Mouse (Mus musculus) erythroblast, adult 5-6 weeks (primary cell): ENCODE data around the gene Kcnj4. TPM values are rescaled to one million over a fixed set of nuclear protein-coding genes. Genes with fewer than 3 reads are reported as not detected.

Experiments used
- ATAC-seq: replicated peaks from 2 replicates; pipeline ENCODE4 v1.8.0; 2016; ENCODE audit warnings: moderate number of reproducible peaks, mild to moderate bottlenecking, moderate TSS enrichment, inconsistent platforms; ENCODE audit not compliant: poor library complexity, low FRiP score, severe bottlenecking
- total RNA-seq, 2 experiments: library from RNA; stranded (forward) in 1 of 2; stranded (reverse) in 1 of 2; fragments of 150-400 nt in 1 of 2; fragments of 200-764, 138-1000 nt in 1 of 2; gene quantifications; 2 replicates each; pipeline versions ENCODE4 v1.2.3 to v1.2.4; 2015 to 2017; ENCODE audit warnings: low replicate concordance in 2 of 2

Kcnj4 gene
- total RNA-seq, 2 experiments from 2014 or later, result not detected

DNA sequence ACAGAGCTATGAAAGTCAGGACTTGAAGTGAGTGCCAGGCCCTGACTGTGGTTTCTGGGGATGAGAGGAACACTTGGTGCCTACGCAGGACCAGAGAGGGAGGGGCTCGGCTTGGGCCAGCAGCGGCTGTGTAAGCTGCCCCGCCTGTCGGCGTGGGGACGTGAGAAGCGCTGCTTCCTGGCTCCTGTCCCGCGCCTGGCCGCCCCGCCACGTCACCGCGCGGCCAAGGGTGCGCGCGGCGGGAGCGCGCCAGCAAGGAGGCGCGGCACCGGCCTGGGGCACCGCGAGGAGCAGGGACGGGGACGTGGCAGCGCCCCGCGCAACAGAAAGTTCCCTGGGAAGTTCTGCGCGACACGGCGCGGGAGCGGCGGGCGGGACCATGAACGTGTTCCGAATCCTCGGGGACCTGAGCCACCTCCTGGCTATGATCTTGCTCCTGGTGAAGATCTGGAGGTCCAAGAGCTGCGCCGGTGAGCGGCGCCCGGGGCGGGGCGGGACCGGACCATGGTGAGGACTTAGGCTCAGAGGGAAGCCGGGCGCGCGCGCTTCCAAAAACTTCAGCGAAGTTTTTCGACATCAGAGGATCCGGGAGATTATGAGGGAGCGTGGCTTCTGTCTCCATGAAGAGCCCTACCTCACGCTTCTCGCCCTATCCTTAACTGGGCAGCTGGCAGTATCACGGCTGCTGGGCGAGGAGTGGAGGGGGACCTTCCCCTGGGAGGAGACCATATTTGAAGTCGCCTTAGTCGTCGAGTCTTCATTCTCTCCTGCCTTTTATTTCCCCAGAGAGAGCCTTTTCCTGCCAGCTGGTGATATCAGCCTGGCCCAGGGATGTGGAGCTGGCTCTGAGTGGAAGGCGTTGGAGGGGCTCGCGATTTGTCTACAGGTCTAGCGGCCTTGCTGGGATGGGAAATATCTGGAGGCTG lies 11.4 kb upstream of the Kcnj4 start, which contains the start of gene Kdelr3:
Kdelr3 (plus strand) TSS at position 241 of the 926 bp plus-strand sequence.
- no peak for ATAC-seq

DNA sequence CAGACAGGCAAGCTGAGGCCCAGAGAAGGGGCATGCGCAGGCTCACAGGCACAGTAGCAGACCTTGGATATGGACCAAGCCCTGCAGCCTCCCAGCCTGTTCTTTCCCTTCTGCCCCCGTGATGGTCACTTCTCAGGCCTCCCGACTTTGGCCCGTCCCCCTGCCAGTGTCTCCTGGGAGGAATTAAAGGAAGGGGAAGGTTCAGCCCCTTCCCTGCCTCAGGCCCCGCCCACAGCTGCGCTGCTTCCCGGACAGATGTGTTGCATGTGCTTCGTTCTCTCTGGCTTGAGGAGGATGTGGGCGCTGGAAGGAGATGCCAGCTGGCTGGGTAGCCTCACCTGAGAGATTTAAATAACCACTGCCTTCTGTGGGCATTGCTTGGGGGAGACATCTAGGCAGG lies 8.9 kb upstream of the Kcnj4 start:
- ATAC-seq, result no peak

DNA sequence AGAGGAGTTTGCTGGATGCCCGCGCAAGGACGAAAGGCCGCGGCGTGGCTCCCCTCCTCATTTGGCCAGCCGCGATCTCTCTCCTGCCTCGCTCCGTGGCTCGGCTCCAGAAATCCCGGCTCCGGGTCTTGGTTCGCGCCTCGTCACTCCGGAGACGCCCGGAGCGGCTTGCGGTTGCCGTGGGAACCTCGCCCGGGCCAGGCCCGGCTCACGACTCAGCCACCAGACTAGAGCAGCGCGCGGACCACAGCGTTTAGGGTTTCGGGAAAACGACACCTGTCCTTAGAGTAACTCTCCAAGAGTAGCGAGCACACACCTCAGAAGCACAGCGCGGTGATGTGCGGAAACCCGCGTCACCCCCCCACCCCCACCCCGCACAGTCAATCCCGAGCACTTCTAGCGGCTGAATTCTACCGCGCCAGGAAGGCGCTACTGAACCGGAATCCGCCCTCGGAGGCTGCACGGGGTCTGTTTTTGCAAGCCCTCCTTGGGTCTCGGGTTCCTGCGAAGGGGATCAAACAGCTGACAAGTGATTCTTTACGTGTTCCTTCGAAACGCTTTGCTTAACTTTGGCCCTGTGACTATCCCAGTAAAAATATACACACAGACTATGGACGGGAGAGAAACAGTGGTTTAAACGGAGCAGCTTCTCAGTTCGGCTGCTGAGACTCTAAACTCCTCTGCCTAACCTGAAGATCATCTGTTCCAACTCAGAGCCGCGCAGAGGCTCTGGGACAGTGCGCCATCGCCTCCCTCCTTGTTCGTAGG lies 6.7 kb upstream of the Kcnj4 start:
- ATAC-seq, result no peak

DNA sequence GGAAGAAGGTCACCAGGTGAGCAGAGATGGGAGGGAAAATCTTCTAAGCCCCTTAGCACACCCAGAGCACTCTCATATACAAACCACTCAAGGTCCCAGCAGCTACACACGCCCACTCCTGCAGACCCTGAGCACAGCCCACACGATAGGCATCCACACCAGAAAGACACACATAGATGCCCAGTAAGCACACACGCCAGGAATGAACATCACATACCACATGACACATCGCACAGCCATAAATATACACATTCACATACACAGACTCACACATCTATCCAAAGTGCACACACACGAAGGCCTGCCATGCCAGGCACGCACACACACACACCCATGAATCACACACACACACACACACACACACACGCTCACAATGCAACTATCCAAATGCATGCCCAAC lies 5.4 kb upstream of the Kcnj4 start:
- ATAC-seq, result no peak

DNA sequence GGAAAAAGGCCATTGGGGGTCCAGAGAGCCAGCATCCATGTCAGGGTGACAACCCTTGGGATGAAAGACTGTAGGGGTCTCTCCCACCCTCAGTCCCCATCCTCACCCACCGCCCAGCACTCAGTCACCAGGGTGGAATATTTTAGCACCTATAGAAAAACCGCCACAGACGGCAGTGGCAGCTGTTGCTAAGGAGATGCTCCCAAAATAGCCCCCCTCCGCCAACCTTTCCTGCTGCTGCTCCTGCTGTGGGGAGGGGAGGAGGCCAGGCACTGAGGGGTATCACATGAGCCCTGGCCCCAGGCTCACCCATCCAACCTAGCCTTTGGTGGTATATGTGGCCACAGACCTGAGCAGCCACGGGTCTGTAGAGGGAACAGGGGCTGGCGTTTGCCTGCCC lies 5.0 kb upstream of the Kcnj4 start:
- ATAC-seq, result no peak

DNA sequence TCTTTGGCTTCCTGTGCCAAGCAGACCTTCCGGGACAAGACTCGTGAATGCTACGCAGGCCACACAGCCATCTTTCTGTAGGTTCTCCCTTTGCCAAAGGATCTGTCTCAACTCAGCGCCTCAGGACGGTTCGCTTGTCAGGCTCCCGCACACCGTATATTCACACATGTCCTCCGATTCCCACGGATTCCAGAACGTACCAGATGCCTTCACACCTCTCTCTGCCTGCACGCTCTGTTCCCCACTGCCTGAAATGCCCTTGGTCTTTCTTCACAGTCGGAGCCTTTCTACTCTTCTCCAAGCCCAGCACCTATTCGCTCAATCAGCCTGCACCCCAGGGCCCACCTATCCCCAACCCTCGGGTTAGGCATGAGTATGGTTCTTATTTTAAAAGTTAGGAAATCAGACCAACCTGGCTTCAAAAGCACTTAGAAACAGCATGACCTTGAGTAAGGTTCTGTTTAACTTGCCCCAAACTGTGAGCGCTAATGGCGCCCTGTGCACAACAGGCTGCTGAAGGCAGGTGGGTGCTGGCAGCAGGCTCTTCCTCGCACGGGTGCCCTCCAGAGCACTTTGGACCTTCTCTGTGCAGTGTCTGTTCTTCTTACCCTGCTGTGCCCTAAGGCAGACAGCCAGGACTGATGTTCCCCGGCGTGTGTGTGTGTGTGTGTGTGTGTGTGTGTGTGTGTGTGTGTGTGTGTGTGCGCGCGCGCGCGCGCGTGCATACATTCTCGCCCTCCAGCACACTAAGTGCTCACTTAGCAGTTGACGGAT lies 2.2 kb upstream of the Kcnj4 start:
- ATAC-seq, result no peak

DNA sequence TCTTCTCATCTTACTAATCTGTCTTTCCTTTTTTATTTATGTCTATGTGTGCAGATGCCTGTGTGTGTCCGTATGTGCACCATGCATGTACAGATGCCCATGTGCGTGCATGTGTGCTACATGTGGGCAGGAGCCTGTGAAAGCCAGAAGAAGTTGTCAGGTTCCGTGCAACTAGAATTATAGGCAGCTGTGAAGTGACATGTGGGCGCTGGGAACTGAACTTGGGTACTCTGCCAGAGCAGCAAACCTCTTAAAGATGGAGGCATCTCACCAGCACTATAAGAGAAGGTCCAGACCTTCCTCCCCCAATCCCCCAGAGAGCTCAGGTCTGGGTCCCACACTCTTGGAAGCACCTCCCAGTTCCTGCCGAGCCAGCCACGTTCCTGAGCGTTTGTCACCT lies 1.4 kb upstream of the Kcnj4 start:
- no peak for ATAC-seq

DNA sequence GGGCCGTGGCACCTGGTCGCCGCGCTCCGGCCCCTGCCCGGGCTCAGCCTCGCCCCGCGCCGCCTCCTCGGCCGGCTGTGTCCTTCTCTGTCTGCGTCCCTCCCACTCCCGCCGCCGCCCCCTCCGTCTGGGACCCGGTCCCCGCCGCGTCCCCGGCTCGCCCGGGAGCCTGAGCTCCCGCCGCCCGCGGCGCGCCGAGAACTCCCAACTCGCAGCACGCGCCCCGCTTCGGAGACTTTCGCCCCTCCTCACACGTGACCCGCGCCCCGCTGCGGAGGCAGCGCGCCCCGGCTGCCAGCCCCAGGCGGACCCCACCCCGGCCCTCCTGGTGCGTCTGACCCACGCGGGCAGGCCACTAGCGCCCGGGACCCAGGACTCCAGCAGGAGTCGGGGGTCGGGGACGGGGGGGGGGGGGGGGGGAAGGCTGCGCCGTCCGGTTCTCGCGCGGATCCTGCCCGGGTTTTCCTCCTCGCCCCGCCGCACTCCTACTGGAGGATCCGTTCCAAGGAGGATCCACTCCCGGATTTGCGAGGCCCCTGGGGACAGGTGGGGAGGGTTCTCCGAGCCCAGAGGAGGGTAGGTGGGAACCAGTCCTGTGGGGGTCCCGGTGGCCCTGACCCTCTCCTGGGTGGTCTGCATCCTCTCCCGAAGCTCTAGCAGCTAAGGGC lies 709 bp upstream of the Kcnj4 start:
- ATAC-seq, result no peak

DNA sequence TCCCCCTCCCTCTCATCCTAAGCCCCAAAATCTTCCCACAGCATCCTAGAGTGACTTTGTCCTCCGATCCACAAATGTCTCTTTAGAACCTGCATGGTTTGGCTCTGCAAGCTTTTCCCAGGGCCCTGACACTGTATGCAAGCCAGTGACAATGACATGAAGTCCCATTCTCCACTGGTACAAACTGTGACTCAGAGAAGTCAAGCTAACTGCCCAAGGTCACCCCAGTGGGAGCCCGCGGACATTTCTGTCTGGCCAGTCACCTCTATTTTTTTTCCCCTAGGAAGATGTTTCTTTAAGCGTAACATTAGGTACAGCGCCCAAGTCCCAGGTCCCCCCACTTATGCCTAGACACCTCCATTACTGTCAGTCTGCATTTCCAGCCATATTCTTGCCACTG lies 1.6 kb downstream of the Kcnj4 start:
- ATAC-seq, result no peak

DNA sequence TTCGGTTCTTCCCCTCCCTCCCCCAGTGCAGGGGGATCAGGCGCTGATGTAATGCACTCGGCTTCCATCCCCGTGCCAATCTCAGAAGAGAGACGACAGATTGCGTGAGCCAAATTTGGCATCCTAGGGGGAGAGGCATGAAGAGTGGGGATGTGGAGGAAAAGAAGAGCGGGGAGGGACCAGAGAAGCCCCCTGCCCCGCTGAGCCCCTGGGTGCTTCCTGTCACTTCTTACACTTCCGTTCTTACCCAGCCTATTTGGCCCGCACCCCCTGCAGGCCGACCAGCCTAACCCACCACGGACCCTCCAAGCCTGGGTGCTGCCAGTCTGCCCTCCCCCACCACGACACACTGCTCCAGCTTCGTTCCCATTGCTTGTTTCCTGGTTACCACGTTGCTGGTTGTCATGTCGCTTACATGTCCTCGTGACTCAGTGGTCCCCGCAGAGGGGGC lies 2.1 kb downstream of the Kcnj4 start:
- ATAC-seq, result no peak

DNA sequence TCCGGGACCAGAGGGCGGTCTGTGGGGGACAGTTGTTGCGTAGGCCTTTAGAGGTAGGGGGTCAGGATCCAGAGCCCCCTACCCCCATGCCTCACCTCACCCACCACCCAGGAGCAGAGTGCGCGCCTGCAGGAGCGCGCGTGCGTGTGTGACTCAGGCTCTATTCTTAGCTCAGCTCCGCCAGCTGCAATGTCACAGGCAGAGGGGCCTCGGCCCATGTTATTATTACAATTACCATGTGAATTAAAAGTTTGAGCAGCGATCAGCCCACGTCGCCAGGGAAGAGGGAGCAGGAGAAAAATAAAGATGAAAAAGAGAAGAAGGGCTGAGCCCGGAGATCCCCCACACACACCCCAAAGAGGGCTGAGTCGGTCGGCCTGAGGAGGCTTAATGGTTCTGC lies 4.9 kb downstream of the Kcnj4 start:
- no peak for ATAC-seq

DNA sequence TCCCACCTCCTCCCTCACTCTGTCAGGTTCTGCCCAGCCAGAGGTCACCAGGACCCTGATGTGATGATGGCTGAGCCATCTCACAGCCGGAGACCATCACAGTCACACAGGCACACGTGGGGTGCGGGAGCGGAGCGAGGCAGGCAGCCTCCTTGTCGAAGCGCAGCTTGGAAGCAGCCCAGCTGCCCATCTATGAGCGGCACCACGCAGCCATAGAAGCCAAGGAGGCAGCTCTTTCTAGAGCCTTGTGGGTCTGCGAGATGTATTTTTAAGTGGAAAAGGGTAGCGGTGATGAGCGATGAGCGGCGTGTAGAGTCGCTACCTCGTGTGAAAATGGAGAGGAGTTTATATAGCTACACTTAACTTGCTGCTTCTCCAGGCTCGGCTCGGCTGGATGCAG lies 11.5 kb downstream of the Kcnj4 start:
- no peak for ATAC-seq

DNA sequence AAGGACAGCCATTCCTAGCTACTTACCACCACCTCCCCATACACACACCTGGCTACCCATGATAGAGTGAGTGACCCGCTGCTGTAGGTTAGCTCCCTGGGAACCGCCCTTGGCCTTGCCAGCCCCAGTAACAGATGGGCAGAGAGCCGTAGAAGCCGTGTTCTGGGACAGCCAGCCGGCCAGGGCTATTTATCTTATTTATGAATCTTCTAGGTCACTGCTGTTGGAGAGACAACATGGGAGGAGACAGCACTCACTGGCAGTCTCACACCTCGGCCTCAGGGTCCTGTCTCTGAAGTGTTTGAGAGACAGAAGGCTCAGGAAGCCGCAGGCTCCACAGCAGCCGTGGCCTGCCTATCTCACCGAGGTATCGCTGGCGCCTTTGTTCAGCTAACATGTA lies 15.6 kb downstream of the Kcnj4 start:
- ATAC-seq, result no peak

DNA sequence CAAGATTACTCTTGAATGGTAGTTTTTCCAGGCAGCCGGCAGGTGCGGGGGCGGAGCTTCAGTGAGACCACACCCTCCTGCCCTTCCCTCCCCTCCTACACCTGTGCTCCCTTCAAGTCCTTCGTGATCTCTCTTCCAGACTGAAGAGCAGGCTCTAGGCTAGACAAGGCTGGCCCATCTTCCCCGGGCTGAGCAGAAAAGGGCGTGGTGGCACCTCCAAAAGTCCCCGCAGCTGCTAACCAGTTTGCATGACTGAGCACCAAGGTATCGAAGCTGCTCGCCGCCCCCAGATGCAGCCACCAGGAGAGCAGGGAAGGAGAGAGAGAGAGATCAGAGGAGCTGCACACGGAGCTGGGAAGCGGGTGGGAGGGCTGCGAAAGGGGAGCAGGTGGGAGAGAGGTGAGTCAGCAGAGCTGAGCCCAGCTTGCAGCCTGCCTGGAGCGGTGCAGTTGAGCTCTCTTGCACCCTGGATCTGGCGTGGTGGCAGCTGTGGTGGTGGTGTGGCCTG lies 23.8 kb downstream of the Kcnj4 start:
- no peak for ATAC-seq

DNA sequence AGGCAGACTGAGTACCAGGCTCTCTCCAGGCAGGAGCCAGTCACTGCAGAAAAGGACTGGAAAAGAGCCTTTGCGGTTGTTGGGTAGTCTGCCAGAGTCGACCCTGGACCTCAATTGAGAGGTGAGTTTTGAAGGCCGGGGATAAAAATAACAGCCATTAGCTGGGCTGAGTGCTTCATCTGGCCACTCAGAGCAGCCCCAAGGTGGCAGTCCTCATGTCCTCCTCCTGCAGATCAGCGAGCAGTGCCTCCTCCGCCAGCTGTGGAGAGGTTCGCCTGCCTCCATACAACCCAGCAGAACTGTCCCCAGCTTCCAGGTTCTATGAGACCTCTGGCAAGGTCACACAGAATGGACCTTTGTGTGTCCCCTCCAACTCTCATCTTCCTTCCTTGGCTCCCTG lies 27.8 kb downstream of the Kcnj4 start:
- ATAC-seq, result no peak

DNA sequence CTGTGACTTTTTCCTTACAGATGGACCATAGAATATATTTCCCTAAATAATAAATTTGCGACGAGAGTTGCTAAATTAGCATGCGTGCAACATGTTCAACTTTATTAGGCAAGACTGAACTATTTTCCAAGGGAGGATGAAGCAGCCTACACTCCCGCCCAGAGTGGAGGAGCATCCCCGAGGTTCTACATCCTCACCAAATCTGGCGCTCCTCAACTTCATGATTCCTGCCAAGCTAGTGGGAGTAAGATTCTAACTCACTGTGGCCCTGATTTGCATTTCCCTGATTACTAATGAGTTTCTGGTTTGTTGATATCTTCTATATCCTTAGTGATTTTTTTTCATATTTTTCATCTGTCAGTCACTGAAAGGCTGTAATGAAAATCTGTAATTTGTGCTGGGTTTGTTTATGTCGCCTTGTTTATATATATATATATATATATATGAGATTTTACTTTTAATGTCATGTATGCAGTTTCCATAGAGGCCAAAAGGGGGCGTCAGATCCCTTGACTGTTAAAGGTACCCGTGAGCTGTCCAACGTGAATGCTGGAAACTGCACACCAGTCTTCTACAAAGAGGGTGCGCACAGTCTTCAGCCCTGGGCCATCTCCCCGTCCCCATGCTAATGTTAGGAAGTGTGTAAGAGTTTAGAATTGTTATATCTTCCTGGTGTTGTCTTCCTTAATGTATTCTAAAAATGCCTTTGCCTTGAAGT lies 31.2 kb downstream of the Kcnj4 start:
- ATAC-seq, result no peak

DNA sequence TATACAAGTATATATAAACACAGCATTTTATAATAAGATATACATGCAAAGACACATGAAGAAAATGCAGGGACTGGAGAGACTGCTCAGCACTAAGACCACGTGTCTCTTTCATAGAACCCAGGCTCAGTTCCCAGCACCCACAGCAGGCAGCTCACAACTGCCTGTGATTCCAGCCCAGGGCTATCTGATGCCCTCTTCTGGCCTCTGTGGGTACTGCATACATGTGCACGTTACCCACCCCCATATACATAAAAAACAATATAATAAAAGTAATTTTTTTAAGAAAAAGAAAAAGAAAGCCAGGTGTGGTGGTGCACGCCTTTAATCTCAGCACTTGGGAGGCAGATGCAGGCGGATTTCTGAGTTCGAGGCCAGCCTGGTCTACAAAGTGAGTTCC lies 32.0 kb downstream of the Kcnj4 start:
- ATAC-seq, result no peak

DNA sequence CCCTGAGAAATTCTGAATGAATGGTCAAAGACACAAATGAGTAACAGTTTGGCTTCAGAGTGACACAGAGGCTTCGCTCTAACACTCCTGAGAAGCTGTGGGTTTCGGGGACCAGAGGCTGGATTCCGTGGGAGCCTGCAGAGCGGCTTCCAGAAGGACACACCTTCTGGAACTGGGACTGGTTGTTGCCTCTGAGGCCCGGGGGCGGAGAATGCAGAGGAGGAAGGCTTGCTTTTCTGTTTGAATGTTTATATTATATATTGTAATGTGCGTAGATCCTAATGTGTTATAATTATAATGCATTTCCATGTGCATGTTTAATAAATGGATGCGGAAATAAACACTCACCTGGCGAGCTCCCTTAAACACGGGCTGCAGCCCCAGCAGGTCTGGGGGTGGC lies 33.9 kb downstream of the Kcnj4 start:
- no peak for ATAC-seq

DNA sequence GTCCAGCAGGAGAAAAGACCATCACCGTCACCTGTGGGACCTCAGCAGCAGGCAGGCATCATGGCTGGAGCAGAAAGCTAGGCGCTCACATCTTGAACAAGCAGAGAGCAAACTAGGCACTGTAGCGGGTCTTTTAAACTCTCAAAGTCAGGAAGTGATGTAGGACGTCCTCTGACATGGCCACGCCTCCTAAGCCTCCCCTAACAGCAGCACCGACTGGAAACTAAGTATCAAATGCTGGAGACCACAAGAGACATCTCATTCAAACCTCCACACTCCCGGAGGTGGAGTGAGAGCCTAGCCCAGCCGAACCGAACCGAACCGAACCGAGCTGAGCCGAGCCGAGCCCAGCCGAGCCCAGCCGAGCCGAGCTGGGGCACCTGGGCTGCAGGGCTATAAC lies 34.5 kb downstream of the Kcnj4 start:
- no peak for ATAC-seq
